Comparison of ENCODE assay signal across 8 mouse cellular contexts in the genomic region with DNA sequence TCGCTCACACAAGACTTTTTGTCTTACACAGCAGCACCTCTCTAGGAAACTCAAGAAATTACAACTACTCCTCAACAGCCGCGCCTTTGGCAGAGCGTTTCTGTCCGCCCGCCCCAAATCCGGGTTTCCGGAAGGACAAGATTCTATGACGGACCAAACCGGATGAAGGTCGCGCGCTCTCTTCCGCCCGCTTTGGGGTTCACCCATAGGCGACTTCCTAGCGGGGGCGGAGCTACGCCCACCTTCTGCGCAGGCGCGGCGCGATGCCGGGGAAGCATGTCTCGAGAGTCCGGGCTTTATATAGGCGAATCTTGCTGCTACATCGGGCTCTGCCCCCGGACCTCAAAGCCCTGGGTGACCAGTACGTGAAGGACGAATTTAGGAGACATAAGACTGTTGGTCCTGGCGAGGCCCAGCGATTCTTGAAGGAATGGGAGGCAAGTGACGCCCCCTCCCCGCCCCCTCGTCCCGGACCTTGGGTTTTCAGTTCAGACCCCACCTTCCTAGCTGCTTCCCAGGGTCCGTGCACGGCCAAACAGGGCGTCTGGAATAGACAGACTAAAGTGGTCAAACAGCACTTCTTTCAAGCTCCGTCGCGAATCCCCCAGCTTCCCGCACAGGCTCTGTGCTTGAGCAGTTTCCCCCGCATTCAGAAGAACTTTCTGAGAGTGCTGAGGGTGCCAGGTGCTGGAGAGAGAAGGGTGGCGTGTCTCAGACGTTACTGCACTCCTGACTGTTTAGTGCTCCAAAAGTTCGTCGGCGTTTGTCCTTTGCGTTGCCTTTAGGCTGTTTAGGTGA. TPM values are rescaled to one million over a fixed set of nuclear protein-coding genes. Genes with fewer than 3 reads are reported as not detected.
DNase-seq lines count a peak whose midpoint lies in the region; ATAC-seq lines count a peak whose summit lies in the region.

A gene (plus strand): TSS at position 241 of the 798 bp plus-strand sequence.

- H3K4me2 ChIP-seq in hindbrain, embryonic 12.5 days (replicated peaks): peak within 1 kb of the TSS; percentile 72

- H3K36me3 ChIP-seq in hindbrain, embryonic 12.5 days: no peaks in the 10 kb centered on the region

- peak within 1 kb of the TSS; percentile 61 for H3K4me3 ChIP-seq in hindbrain, embryonic 12.5 days

- under 1% methylated on average over 52 of the region's 52 CpGs for WGBS in hindbrain, embryonic 12.5 days

- no peaks in the 10 kb centered on the region for H3K9me3 ChIP-seq in hindbrain, embryonic 12.5 days (replicated peaks)

- peak within 1 kb of the TSS; percentile 75 for H3K9ac ChIP-seq in hindbrain, embryonic 12.5 days

- peaks cover 4% of the 10 kb centered on the region; the same call in 1 of the 2 replicates for H3K27me3 ChIP-seq in hindbrain, embryonic 12.5 days

- DNase-seq in NIH3T3 (ENCODE audit: low read depth): peak; percentile 99
- peak; percentile 96 to 97 for DNase-seq in cerebellum, postnatal 10 days
- DNase-seq in frontal cortex, postnatal 10 days (ENCODE audit: low spot score in 2 of 2): peak; percentile 93 to 96
- peak; percentile 93 to 97 for DNase-seq in layer of hippocampus, postnatal 14 days (ENCODE audit: low spot score in 2 of 2)
- peak; percentile 95 for DNase-seq in lung, postnatal 14 days
- peak; percentile 95 for DNase-seq in retina, adult 2 months (ENCODE audit: low read depth, low spot score)
- peak; percentile 95 for DNase-seq in thymus, postnatal 36 days

- peaks cover 6% of the 10 kb centered on the region for H3K4me1 ChIP-seq in hindbrain, embryonic 12.5 days

- peak; percentile 100 for ATAC-seq in hindbrain, embryonic 12.5 days (ENCODE audit: low FRiP score)

- H3K27ac ChIP-seq in hindbrain, embryonic 12.5 days: peak within 1 kb of the TSS; percentile 80

RNA-seq across cellular contexts. Expression of the gene that starts here (rescaled TPM):
- 6.5 and 7.9 TPM in 2 replicates for polyA plus RNA-seq in hindbrain, embryonic 12.5 days (2016; fragmentation: Nextera tagmentation; extraction: Ambion mirVana)
- 1 to 10 TPM; 4.4 to 4.7 TPM for total RNA-seq in layer of hippocampus, postnatal 14 days (2021)

Comparison
In these comparisons a context has a peak if more than half of its experiments do, and no peak if none do; other contexts are left out.
1. Peak in every context shown above with its lines: DNase-seq, ATAC-seq, H3K4me3 ChIP-seq and H3K27ac ChIP-seq.